Mouse (Mus musculus): ENCODE results near the gene Avil.
A peak's percentile ranks its signal among the peaks of the same experiment; 100 is the strongest.

Avil gene

DNA sequence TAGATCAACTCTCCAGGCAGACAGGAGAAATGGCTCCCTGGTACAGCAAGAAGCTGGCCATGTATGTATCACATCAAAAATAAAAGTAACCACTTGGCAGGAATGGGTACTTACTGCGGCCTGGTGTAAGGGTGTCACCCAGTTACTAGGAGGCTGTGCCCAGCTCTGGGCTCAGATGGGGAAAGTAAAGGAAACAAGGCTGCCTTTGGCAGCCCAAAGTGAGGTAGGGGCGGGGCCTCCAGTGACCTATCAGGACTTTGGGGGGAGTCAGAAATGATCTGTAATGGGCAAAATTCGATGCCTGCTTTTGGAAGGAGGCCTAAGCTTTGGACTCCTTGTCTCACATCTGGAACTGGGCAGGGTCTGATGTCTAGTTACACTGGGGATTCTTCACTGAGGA lies 18.8 kb upstream of the Avil start:
- DNase-seq (ENCODE audit: low spot score): no peak

DNA sequence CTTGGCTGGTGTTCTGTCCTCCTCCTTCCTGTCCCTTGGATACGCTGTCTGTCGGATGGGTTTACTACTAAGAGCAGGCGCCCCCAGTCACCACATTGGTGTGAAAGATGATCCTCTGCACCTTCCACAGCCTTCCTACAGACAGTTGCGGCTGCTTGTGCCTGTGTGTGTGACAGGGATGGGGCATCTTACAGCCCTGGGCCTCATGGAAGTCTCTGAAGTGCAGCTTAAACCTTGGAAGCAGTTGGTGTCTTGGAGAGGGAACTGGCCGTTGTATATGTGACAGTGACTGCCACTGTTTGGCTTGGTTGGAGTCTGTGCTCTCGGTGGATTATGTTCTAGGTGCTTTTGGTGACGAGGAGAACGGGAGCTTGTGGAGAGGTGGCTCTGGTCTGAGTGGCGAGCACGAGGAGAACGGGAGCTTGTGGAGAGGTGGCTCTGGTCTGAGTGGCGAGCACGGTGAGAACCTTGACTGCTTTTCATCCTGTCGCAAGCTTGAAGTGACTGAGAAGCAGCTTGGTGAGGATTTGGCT lies 17.2 kb upstream of the Avil start:
- DNase-seq (ENCODE audit: low spot score): no peak

DNA sequence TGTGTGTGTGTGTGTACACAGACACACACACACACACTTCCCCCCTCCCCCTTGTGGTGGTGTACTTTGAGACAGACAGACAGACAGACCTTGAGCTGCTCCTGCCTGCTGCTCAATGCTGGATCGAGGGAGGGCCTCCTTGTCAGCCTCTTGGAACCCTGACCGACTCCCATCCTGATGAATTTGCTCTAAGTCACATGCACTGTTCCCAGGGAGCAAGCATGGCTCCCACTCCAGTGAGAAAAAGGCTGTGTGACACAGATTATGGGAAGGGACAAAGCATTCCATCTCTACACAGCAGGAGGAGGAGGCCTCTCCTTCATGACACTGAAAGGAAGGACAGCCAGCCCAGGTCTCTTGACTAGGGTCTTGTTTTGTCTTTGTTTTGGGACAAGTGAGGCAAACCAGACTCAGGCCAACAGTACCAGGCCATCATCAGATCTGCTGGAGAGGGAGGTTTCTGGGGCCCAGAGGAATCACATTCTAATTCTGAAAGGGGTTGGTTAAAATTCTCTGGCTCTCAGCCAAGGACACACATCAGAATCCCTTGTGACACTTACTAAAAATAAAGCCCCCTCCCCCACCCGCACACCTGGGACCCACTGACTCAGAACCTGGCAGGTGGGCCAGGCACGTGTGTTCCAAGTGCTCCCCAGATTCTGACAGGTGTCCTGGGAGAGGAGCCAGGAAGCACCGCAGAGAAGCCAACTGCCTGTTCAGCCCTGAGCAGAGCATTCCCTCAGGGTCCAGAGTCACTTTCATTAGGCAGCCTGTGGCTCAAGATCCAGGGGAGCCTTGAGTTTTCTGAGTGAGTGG lies 16.1 kb upstream of the Avil start:
- DNase-seq (ENCODE audit: low spot score): peak; percentile 46

DNA sequence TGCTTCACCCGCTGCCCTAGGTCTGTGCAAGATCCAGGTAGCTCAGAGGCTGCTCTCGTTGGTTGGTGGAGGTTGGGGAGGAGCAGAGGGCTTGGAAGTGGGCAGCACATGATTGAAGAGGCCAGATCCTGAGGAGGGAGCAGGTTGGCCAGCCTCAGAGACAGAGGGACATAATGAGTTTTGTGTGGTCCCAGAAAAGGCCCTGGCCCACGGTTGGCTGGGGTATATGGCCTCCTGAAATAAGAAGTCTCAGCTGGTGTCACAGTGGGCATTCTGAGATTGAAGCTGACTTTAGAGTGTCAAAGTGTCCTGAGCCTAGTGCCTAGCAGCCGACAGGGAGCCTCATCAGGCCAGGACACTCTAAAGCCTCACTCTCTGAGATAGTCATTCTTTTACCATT lies 15.4 kb upstream of the Avil start:
- no peak for DNase-seq (ENCODE audit: low spot score)

DNA sequence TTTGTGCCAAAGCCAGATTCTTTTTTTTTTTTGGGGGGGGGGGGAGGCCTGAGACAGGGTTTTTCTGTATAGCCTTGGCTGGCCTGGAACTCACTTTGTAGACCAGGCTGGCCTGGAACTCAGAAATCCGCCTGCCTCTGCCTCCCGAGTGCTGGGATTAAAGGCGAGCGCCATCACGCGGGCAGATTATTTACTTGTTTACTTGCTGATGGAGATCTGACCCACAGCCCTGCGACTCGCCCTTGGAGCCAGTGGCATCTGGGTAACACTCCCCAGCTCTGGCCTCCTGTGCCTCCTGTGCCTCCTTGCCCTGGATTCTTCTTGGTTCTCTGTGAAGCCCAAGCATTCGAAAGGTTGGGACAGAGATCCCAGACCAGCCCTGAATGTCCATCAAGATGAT lies 14.9 kb upstream of the Avil start:
- DNase-seq (ENCODE audit: low spot score): no peak

DNA sequence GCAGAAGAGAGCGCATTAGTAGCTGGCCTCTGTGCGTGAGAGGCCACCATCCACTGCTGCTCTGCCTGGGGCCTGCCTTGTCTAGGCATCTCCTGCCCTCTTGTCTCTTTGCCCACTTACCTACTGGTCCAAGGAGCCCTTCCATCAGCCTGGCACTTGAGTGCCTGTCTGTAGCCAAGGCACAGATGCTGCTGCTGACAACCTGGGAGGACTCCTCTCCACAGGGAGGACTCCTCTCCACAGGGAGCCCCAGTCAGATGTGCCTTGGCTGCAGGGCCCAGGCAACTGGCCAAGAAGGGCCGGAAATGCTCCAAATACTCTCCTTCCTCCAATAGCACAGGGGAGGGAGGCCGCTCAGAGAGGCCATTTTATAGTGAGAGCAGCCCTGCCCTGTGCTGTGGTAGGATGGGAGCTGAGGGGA lies 14.0 kb upstream of the Avil start:
- DNase-seq (ENCODE audit: low spot score): peak; percentile 70

DNA sequence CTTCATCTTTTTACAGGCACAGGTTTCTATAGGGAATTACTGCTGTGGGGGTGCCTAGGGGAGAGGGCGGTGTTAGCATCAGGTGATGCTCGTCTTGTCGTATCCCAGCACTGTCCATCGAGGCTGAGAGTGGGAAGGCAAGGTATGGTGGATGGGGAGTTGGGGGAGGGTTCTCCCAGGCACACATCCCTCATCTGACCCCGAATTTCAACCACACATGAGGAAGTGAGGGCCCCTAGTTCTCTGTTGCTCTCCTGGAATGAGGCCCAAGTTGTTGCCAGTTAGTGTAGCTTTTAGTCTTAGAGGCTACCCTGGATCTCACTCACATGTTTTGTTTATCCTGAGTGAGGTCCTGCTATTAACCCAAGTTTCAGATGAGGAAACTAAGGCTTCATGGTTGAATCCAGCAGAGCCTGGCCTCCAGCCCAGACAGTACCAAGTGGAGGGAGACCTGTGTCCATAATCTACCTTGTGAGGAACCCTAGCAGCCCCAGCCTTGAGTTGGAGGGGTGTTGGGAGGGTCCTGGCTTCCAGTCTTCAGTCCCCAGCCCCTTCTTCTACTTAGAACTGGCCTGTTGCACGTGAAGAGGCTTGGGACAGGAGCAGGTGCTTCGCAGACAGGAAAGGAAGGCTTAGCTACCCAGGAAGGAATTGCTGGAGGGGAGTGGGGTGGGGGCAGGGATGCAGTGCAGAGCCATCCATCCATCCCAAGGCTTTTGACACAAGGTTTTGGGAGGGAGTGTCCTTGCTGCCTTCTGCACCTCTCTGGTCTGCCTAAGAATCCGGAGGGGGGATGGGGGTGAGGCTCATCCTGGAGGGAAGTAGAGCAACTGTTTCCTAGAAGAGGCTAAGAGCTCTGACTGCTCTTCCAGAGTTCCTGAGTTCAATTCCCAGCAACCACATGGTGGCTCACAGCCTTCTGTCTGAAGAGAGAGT lies 13.1 kb upstream of the Avil start:
- no peak for DNase-seq (ENCODE audit: low spot score)

DNA sequence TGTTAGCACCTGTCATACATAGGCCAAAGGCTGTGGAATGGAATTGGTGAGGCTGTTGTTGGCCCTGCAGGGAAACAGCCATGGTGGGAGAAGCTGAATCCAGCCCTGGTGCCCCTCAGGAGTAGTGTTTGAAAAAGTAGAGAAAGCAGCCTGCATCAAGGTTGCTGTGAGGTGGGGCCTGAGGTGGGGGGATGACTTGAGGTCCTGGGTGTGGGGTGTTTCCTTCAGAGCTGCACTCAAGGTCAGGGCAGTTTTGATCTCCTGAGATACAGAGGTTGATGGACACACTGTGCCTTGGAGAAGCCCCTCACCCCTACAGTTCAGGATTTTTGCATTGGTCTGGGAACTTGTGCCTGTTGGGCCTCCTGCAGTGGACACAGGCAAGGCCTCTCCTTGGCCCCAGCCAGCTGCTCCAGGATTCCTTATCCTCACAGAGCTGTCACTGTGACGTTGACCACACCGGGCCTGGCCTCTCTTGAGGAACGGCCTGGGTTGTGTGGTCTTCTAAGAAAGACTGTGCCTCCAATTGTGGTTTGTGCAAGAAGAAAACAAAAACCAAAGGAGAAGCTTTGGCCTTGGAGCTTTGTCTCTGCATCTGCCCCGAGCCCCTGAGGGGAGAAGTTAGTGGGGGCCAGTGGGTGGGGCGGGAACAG lies 11.9 kb upstream of the Avil start:
- DNase-seq (ENCODE audit: low spot score): no peak

DNA sequence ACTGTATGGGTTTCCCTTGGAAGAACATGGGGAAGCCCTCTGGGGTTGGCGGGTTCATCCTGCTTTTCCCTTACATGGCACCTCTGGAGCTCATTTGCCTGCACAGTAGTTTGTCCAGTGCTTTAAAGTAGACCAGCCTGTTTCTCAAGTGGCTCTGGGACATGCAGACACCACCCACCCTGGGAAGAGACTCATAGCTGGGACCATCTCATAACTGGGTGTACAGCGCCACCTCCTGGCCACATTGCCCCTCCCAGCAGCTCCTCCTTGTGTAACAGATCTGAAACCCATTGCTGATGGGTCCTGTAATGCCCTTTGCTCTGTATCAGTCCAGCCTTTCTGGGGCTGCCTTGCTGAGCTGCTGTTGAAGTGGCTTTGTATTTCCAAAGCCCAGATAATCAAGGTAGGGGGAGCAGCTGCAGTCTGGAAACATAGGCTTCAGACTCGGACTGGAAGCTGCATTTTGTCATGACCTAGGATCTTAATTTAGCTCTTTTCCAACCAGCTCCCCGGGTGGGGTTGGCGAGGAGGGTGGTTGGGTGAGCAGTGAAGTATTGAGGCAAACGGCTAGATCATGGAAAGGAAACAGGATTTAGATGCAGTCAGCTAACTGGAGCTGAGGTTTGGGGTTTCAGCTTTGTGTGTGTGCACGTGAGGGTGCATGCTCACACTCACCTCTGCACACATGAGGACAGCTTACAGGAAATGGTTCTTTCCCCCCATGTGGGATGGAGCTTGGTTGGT lies 10.0 kb upstream of the Avil start:
- DNase-seq (ENCODE audit: low spot score): peak; percentile 65

DNA sequence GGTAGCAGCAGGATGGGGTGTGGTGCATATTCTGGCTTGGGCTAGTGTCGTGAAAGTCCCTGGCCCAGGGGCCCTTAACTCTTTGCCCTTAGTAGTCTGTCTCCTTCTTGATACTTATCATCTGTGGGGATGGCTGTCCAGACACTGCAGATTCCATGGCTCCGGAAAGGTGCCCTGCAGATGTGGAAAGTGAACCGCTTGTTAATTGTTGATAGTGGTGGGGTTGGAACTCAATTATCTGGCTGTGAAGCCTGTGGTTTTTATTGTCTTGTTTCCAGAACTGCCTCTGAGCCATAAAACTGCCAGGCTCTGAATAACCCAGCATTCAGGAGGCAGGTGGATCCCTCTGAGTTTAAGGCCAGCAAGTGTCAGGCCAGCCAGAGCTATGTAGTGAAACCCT lies 8.8 kb upstream of the Avil start:
- no peak for DNase-seq (ENCODE audit: low spot score)

DNA sequence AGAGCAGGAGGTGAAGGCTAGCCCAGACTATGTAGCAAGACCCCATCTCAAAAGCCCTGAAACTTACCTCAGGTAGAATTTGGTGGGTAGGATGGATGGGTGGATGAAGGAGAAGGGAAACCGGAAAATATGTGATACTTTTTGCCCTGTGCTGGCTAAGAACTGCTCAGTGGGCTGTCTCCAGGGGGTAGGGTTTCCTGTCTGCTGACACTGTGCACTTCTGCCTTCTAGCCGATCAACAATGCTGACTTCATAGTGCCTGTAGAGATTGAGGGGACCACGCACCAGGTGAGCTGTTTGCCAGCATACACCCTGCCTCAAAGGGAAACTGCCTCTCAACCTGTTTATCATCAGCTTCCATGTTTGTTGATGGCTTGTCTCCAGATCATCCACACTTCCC lies 6.9 kb upstream of the Avil start:
- DNase-seq (ENCODE audit: low spot score): no peak

DNA sequence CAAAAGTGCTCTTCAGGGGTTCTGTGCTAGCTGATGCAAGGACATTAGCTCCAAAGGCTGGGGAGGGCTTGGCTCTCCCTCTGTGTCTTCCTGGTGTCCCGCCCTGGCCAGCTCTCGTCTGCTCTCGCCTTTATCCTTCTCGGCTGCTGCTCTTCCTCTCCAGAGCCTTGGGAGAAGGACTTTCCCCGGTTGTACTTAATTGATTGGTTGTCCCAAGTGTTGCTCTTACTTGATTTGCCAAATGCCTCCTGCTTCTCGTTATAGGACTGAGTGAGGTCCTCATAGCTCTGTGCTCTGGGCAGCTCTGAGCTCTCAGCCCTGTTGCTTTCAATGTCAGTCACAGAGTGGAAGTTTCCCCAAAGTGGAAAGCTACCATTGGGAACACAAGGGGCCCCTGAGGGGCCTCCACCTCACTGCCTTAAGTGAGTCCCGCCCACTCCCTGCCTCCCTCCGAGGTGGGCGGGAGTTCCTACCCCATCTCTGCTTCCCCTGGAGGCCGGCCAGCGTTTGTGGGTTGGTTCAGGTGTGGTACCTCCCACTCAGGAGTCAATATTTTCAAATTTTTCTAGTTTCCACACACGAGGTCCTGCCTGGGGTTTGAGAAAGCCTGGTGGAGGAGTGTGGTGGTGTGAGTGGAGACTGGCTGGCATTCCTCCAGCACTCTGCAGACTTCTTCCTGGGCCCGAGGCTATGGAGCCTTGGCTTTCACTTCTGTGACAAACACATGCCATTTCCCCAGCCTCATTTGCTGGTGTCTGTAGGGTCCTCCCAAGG lies 3.0 kb upstream of the Avil start:
- no peak for DNase-seq (ENCODE audit: low spot score)

DNA sequence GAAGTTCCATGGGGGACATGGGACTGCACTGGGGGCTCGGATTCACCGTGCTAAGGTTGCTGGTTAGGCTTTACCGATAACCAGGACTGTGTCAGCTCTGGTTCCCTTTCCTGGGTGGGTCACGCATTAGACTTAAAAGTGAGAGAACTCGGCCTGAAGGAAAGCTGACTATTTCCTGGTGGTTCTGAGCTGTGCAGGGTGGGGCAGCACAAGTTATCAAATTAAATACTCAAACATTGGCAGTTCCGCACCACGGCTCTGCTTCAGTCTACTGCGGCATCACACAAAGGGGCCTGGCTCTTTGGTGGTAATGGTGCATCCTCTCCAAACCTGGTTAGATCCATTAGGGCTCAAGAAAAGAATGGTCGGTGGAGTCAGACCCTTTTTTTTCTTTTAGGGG lies 788 bp downstream of the Avil start:
- no peak for DNase-seq (ENCODE audit: low spot score)

DNA sequence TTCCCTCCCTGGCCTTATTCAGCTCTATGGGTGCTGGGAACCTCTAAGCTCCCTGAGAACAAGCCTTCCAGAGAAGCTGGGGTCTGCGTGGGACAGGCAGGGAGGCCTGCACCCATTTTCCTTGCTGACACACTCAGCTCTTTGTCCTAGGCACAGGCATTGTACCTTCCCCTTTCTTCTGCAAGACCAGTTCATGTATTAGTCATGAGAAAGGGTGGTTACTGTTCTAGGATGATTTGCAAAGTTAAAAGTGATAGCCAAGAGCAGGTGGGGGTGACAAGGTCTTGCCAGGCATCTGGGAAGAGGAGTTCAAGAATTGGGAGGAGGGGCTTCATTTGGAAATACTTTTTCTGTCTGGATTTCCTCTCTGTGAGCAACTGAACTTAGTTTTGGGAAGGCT lies 1.5 kb downstream of the Avil start:
- no peak for DNase-seq (ENCODE audit: low spot score)

DNA sequence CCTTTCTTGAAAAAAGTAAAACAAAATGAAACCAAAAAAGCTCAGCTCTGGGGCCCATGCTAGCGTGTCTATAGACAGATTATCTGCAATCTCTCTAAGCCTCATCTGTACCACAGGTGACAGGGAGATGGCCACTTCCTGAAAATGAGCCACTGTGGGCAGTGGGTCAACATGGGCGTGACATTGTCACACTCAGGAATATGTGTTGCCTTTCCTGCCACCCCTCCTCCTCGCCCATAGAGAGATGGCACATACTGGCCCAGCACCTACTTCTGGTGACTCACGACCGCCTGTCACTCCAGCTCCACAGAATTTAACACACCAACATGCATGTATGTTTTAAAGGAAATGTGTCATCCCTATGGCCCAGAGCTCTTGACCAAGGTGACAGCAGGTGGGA lies 2.3 kb downstream of the Avil start:
- no peak for DNase-seq (ENCODE audit: low spot score)

DNA sequence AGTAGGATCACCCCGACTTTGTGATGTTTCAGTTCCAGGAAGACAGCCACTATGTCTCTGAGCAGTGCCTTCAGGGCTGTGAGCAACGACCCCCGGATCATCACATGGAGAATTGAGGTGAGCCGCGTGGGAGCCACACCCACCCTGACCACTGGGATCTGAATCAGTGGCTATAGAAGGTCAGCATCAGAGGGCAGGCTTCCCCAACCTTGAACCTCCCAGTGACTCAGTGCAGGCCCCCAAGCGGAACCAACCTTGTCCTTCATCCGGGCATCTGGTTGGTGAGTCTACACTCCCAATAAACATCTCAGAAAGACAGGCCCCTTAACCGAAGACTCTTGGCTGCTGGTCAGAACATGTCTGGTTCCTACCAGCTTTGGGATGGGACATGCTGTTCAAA lies 2.8 kb downstream of the Avil start:
- no peak for DNase-seq (ENCODE audit: low spot score)

DNA sequence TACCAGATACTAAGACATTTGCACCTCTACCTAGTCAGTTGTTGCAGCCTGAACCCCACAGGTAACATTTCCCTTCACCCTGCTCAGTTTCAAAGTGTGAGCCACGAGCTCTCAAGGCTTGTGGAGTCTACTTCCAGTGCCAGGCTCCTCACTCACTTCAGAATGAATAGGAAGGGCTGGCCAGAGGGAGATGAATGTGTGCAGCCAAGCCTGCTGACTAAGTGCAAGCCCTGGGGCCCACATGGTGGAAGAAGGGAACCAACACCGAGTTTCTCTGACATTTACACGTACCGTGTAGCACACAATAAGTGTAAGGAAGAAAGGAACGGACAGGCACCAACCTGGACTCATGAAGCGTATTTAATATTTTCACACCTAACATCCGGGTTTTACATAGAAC lies 3.3 kb downstream of the Avil start:
- DNase-seq (ENCODE audit: low spot score): no peak

DNA sequence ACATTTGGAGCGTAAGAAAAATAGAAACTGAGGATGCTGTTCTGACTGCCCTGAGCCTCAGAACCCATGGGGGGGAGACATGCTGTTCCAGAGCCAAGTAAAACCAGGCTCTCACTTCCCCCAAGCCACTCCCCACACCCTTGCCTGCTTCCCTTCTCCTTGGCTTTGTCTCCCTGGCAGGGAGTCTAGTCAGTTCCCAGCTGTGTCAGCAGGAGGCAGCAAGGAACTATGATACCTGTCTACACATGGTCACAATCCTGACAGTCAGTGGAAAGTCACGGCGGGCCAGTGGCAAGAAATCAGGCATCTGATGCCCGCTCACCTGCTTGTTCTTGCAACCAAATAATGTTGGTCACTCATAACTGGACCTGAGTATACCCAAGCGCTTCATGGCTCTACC lies 16.0 kb downstream of the Avil start:
- no peak for DNase-seq (ENCODE audit: low spot score)

DNA sequence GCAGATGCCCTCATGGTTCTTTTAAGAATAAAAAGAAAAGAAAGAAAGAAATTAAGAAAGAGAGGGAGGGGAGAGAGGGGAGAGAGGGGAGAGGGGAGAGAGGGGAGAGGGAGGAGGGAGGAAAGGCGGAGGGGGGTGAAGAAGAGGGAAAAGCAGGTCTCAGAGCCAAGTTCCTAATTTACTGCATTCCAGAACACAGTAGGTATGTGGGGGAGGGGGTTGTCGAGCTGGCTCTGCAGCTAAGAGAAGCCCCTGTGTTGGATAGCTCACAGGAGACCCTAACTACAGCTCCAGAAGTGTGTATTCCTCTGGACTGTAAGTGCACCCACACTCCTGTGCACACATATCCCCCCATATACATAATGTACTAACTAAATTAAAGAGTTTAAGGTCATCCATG lies 16.6 kb downstream of the Avil start:
- no peak for DNase-seq (ENCODE audit: low spot score)

DNA sequence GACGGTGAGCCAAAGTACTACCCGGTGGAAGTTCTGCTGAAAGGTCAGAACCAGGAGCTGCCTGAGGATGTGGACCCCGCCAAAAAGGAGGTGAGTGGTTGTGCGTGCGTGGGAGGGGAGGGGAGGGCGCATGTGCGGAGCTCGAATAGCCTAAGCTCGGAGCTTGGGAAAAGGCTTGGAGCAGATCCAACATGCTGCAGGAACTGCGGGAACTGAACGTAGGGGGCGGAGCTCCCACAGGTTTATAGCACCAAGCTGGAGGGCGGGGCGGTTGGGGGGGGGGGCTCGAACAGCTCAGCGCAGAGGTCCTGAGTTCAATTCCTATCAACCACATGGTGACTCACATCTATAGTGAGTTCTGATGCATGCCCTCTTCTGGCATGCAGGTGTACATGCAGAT lies 17.9 kb downstream of the Avil start:
- no peak for DNase-seq (ENCODE audit: low spot score)
